Mouse (Mus musculus): ENCODE data around the gene Rnf224.

The Rnf224 gene

GRCm38 (mm10) chr2:25194006-25194405 is 42.6 kb downstream of the Rnf224 start:
- no peak for DNase-seq (ENCODE audit: low spot score)

GRCm38 (mm10) chr2:25193330-25193770 is 43.2 kb downstream of the Rnf224 start:
- DNase-seq (ENCODE audit: low spot score), result peak; percentile 83

GRCm38 (mm10) chr2:25187841-25188240 is 48.7 kb downstream of the Rnf224 start:
- no peak for DNase-seq (ENCODE audit: low spot score)

GRCm38 (mm10) chr2:25186575-25186930 is 50.0 kb downstream of the Rnf224 start:
- no peak for DNase-seq (ENCODE audit: low spot score)

- DNase-seq (ENCODE audit: low spot score), result peak; percentile 78
Measured at GRCm38 (mm10) chr2:25185625-25186574, 50.7 kb downstream of the Rnf224 start.

GRCm38 (mm10) chr2:25184496-25184895 is 52.1 kb downstream of the Rnf224 start:
- DNase-seq (ENCODE audit: low spot score), result no peak
